Comparison of ENCODE assay signal across 28 mouse cellular contexts in the genomic region with DNA sequence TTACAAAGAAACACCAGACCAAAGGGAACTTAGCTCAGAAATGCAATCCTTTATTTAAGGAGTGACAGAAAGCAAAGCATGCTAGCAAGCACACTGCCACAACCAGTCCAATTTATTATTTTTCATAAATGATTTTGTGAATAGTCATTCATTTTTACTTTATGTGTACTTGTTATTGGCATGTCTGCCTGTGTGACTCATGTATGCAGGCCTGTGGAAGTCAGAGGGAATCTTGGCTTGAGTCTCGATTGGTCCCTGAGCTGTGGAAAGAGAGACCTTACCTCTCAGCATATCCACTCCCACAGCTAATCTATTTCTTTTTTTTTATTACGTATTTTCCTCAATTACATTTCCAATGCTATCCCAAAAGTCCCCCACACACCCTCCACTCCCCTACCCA. TPM values are rescaled to one million over a fixed set of nuclear protein-coding genes. Genes with fewer than 3 reads are reported as not detected.
"Had no signal": no experiment of that assay in that cellular context is flagged by ENCODE, and none has a peak within 500 bp of the region (broad histone marks: within the 10 kb centered on the region; RNA-seq: fewer than 3 reads in every experiment).

No protein-coding gene starts in this region.

- H3K4me2 ChIP-seq: heart, embryonic 12.5 days; hindbrain, embryonic 13.5 days; hindbrain, embryonic 15.5 days; kidney, embryonic 15.5 days; limb, embryonic 13.5 days; limb, embryonic 15.5 days; liver, embryonic 12.5 days had no signal

- H3K36me3 ChIP-seq: heart, embryonic 10.5 days; heart, embryonic 12.5 days; hindbrain, embryonic 13.5 days; hindbrain, embryonic 15.5 days; kidney, embryonic 15.5 days; limb, embryonic 13.5 days; limb, embryonic 15.5 days; liver, embryonic 12.5 days had no signal

- DNase-seq: gastrocnemius, postnatal 14 days; gastrocnemius, postnatal 36 days; kidney, adult 11 months; kidney, postnatal 14 days; layer of hippocampus, adult 9-11 months; layer of hippocampus, postnatal 36 days; left cerebral cortex, postnatal 4 days had no signal

- H3K27me3 ChIP-seq: heart, embryonic 12.5 days; hindbrain, embryonic 13.5 days; hindbrain, embryonic 15.5 days; kidney, embryonic 15.5 days; limb, embryonic 13.5 days; limb, embryonic 15.5 days; liver, embryonic 12.5 days had no signal

- H3K4me1 ChIP-seq: heart, embryonic 10.5 days; hindbrain, embryonic 13.5 days; hindbrain, embryonic 15.5 days; kidney, embryonic 15.5 days; limb, embryonic 13.5 days; limb, embryonic 15.5 days; liver, embryonic 12.5 days had no signal

- H3K9me3 ChIP-seq: hindbrain, embryonic 13.5 days; kidney, embryonic 15.5 days; limb, embryonic 15.5 days; liver, embryonic 12.5 days had no signal

- H3K9ac ChIP-seq: heart, embryonic 12.5 days; hindbrain, embryonic 13.5 days; hindbrain, embryonic 15.5 days; kidney, embryonic 15.5 days; limb, embryonic 13.5 days; limb, embryonic 15.5 days; liver, embryonic 12.5 days; liver, embryonic 14.5 days had no signal

- H3K27ac ChIP-seq: heart, embryonic 10.5 days; hindbrain, embryonic 13.5 days; hindbrain, embryonic 15.5 days; hindbrain, postnatal 0 days; kidney, embryonic 15.5 days; kidney, postnatal 0 days; limb, embryonic 13.5 days; limb, embryonic 15.5 days; liver, embryonic 12.5 days; liver, embryonic 14.5 days had no signal

- ATAC-seq: hindbrain, postnatal 0 days; intestine, embryonic 16.5 days; liver, embryonic 12.5 days had no signal

- H3K4me3 ChIP-seq: heart, embryonic 10.5 days; heart, embryonic 12.5 days; hindbrain, embryonic 13.5 days; hindbrain, embryonic 15.5 days; kidney, embryonic 15.5 days; limb, embryonic 13.5 days; limb, embryonic 15.5 days; liver, embryonic 12.5 days had no signal

RNA-seq across cellular contexts. Expression of gene 1700025B11Rik, which starts 17.1 kb away (rescaled TPM):
- polyA plus RNA-seq: heart, embryonic 10.5 days; heart, embryonic 12.5 days; heart, embryonic 14.5 days; heart, embryonic 16.5 days; hindbrain, embryonic 11.5 days; hindbrain, embryonic 13.5 days; hindbrain, embryonic 15.5 days; hindbrain, postnatal 0 days; intestine, embryonic 14.5 days; intestine, embryonic 16.5 days; kidney, adult 2 months; kidney, embryonic 15.5 days; kidney, postnatal 0 days; large intestine, adult 2 months; limb, embryonic 11.5 days; limb, embryonic 13.5 days; limb, embryonic 15.5 days; liver, adult 2 months; liver, embryonic 12.5 days; liver, embryonic 14.5 days had no signal

RNA-seq across cellular contexts. Expression of gene Apol10b, which starts 17.1 kb away (rescaled TPM):
- polyA plus RNA-seq: heart, embryonic 10.5 days; heart, embryonic 12.5 days; heart, embryonic 14.5 days; hindbrain, embryonic 11.5 days; liver, embryonic 12.5 days; liver, embryonic 14.5 days had no signal

RNA-seq across cellular contexts. Expression of gene Gm36245, which starts 20.3 kb away (rescaled TPM):
- polyA plus RNA-seq: gonadal fat pad, adult 2 months; heart, embryonic 10.5 days; heart, embryonic 12.5 days; heart, embryonic 14.5 days; heart, embryonic 16.5 days; hindbrain, embryonic 11.5 days; hindbrain, embryonic 13.5 days; hindbrain, embryonic 15.5 days; hindbrain, postnatal 0 days; intestine, embryonic 14.5 days; intestine, embryonic 16.5 days; kidney, adult 2 months; kidney, embryonic 15.5 days; kidney, postnatal 0 days; large intestine, adult 2 months; limb, embryonic 11.5 days; limb, embryonic 13.5 days; limb, embryonic 15.5 days; liver, adult 2 months; liver, embryonic 12.5 days; liver, embryonic 14.5 days had no signal

RNA-seq across cellular contexts. Expression of gene Apol7c, which starts 45.7 kb away (rescaled TPM):
- polyA plus RNA-seq: heart, embryonic 10.5 days; heart, embryonic 12.5 days; heart, embryonic 14.5 days; hindbrain, embryonic 11.5 days; hindbrain, embryonic 13.5 days; hindbrain, embryonic 15.5 days; hindbrain, postnatal 0 days; kidney, embryonic 15.5 days; kidney, postnatal 0 days; limb, embryonic 11.5 days; limb, embryonic 13.5 days; limb, embryonic 15.5 days; liver, embryonic 12.5 days had no signal
